Mouse (Mus musculus) lung, postnatal 0 days (tissue): ENCODE data around the gene Fbxo27.

Experiments
- CTCF ChIP-seq: IDR thresholded peaks from 2 replicates; pipeline ENCODE4 v1.5.1; 2016; ENCODE audit warnings: antibody characterized with exemption, mild to moderate bottlenecking
- EP300 ChIP-seq: IDR thresholded peaks from 2 replicates; pipeline ENCODE4 v1.6.1; 2016; ENCODE audit warnings: antibody characterized with exemption, mild to moderate bottlenecking, control low read depth

DNA sequence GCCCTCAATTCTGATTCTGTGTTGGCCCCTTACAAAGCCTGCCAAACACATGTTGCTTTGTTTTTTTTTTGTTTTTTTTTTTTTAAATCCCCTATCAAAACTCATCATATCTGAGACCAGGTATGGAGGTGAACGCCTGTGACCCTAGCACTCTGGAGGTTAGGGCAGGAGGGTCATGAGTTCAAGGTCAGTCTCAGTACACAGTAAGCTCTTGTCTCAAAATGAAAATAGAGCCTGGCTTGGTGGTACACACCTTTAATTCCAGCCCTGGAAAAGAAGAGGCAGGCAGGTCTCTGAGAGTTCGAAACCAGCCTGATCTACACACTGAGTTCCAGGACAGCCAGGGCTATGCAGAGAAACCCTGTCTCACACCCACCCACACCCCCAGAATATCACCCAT, 27.0 kb downstream of the Fbxo27 start:
- no peak for TF ChIP-seq CTCF
- TF ChIP-seq EP300: no peak
